ENCODE assay signal across 8 mouse cellular contexts in the genomic region with DNA sequence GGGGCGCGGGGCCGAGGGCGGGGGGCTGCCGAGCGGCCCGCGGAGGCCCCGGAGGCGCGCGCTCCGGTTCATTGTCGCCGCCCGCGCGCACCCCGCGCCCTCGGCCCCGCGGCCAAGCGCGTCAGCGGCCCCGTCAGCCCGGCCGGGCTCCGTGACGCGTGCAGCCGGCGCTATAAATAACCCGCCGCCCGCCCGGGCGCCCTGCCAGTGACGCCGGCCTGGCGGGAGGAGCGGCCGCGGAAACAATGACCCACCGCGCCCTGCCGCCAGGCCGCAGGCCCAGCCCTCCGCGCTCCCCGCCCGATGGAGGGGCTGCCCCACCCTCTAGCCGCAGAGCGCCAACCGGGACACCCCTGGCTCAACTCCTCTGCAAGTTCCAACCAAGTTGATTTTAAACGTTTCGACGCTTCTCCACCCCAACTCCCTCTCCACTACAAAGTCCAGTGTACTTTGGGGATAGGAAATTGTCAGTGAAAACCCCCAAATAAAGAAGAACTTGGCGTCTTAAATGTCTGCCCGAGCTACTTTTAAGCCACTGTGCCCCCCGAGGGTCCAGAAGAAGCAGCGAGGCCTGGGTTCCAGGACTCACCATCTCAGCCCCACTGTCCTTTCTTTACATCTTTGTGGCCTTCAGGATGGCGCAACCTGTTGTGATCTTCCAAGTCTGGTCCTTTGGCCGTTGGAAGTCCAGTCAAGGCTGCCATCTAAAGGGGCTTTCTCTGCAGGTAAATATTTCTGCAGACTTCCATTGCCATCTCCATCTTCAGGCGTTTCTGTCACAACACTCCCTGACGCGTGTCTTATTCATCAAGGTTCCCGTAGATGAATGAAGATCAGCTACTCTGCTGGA. TPM values are rescaled to one million over a fixed set of nuclear protein-coding genes. Genes with fewer than 3 reads are reported as not detected.
DNase-seq lines count a peak whose midpoint lies in the region; ATAC-seq and TF ChIP-seq lines count a peak whose summit lies in the region.

Nr4a2 (minus strand) TSS at position 13 of the 850 bp plus-strand sequence.

- H3K9me3 ChIP-seq in limb, embryonic 15.5 days: no peaks in the 10 kb centered on the region
- no peaks in the 10 kb centered on the region for H3K9me3 ChIP-seq in midbrain, embryonic 16.5 days (replicated peaks; ENCODE audit: control insufficient read depth, low read length, poor library complexity, severe bottlenecking)

- peak within 1 kb of the TSS; percentile 47 for H3K4me3 ChIP-seq in thymus, adult 2 months (ENCODE audit: control insufficient read depth, insufficient read depth, low read length)
- H3K4me3 ChIP-seq in limb, embryonic 15.5 days: peak within 1 kb of the TSS; percentile 66
- H3K4me3 ChIP-seq in midbrain, embryonic 16.5 days (ENCODE audit: low read depth, low read length): peak within 1 kb of the TSS; percentile 81

- H3K4me2 ChIP-seq in limb, embryonic 15.5 days: peak within 1 kb of the TSS; percentile 72
- peak within 1 kb of the TSS; percentile 97 for H3K4me2 ChIP-seq in midbrain, embryonic 16.5 days (ENCODE audit: low read length)

- H3K36me3 ChIP-seq in thymus, adult 2 months (ENCODE audit: control insufficient read depth, insufficient read depth, low read length): no peaks in the 10 kb centered on the region
- H3K36me3 ChIP-seq in limb, embryonic 15.5 days: no peaks in the 10 kb centered on the region
- no peaks in the 10 kb centered on the region for H3K36me3 ChIP-seq in midbrain, embryonic 16.5 days (ENCODE audit: control insufficient read depth, insufficient read depth, low read length)

- H3K9ac ChIP-seq in limb, embryonic 15.5 days: peak within 1 kb of the TSS; percentile 94
- peak within 1 kb of the TSS; percentile 73 for H3K9ac ChIP-seq in midbrain, embryonic 16.5 days (ENCODE audit: low read depth, low read length)

- H3K4me1 ChIP-seq in thymus, adult 2 months (replicated peaks; ENCODE audit: control insufficient read depth, insufficient read depth, low read length): no peaks in the 10 kb centered on the region
- 0 out of 2 replicates have a peak, but pooled peaks cover 3% of the 10 kb centered on the region for H3K4me1 ChIP-seq in limb, embryonic 15.5 days
- peaks cover 10% of the 10 kb centered on the region; the same call in 1 of the 2 replicates for H3K4me1 ChIP-seq in midbrain, embryonic 16.5 days (ENCODE audit: control insufficient read depth, insufficient read depth, low read length)

- TF ChIP-seq CTCF in thymus, adult 2 months (IDR thresholded peaks at IDR 0.05; ENCODE audit: borderline replicate concordance, control insufficient read depth, extremely low read depth, insufficient read depth, low read length, poor library complexity): no peak

- H3K27ac ChIP-seq in thymus, adult 2 months (ENCODE audit: control insufficient read depth, insufficient read depth, low read length): no peak within 1 kb of the TSS
- peak within 1 kb of the TSS; percentile 91 for H3K27ac ChIP-seq in limb, embryonic 15.5 days
- H3K27ac ChIP-seq in midbrain, embryonic 16.5 days (ENCODE audit: low read length): peak within 1 kb of the TSS; percentile 55

- DNase-seq in thymus, adult 2 months: no peak
- DNase-seq in thymus, postnatal 10 days (ENCODE audit: low spot score in 2 of 2): no peak
- peak; percentile 86 for DNase-seq in embryo, embryonic 9.5 days (ENCODE audit: extremely low spot score)
- DNase-seq in heart, adult 18-20 months: peak; percentile 91 to 94
- DNase-seq in kidney, adult 18-20 months: peak; percentile 86
- peak; percentile 72 to 83 for DNase-seq in spleen, postnatal 4 days (ENCODE audit: low spot score in 2 of 2)

- peak; percentile 90 for ATAC-seq in limb, embryonic 15.5 days (ENCODE audit: insufficient number of reproducible peaks, low FRiP score, low TSS enrichment, low read depth)
- peak; percentile 93 for ATAC-seq in midbrain, embryonic 16.5 days

- no peaks in the 10 kb centered on the region for H3K27me3 ChIP-seq in thymus, adult 2 months (ENCODE audit: control insufficient read depth, insufficient read depth, low read length)
- no peaks in the 10 kb centered on the region for H3K27me3 ChIP-seq in limb, embryonic 15.5 days
- peaks cover 16% of the 10 kb centered on the region for H3K27me3 ChIP-seq in midbrain, embryonic 16.5 days (ENCODE audit: control insufficient read depth, insufficient read depth, low read depth, low read length)

- no peak for TF ChIP-seq POLR2A in thymus, adult 2 months (IDR thresholded peaks at IDR 0.05; ENCODE audit: control insufficient read depth, extremely low read depth, insufficient read depth, low read length, poor library complexity)

- 9% methylated on average over 69 of the region's 69 CpGs for WGBS in thymus, adult 2 months
- WGBS in limb, embryonic 15.5 days: 11% methylated on average over 38 of the region's 69 CpGs
- 13% methylated on average over 28 of the region's 69 CpGs for WGBS in midbrain, embryonic 16.5 days

RNA-seq across cellular contexts. Expression of gene Nr4a2, which starts in this region (rescaled TPM):
- 1.7 and 2.0 TPM in 2 replicates for polyA plus RNA-seq in thymus, adult 2 months (2012; rRNA removed)
- 1 to 10 TPM; 1.7 TPM for total RNA-seq in heart, adult 18-20 months (2021)
- polyA plus RNA-seq in limb, embryonic 15.5 days (2015; fragmentation: Nextera tagmentation; extraction: Ambion mirVana): 6.6 and 7.3 TPM in 2 replicates
- polyA plus RNA-seq in midbrain, embryonic 16.5 days (2015; fragmentation: Nextera tagmentation; extraction: Ambion mirVana): 26.0 and 40.4 TPM in 2 replicates

Comparison
In these comparisons a context has a peak if more than half of its experiments do, and no peak if none do; other contexts are left out.
1. DNase-seq: peak in embryo, embryonic 9.5 days (single experiment), heart, adult 18-20 months (2 of 2), kidney, adult 18-20 months (single experiment) and spleen, postnatal 4 days (2 of 2); none in thymus, adult 2 months (single experiment) and thymus, postnatal 10 days (0 of 2).
2. Peak in every context shown above with its lines, with median percentiles within 50 percentile points of each other: H3K4me3 ChIP-seq.